Mouse (Mus musculus) gastrocnemius, adult 18-20 months (tissue): Measurements from ENCODE around the gene Plgrkt. TPM values are rescaled to one million over a fixed set of nuclear protein-coding genes. Genes with fewer than 3 reads are reported as not detected.

Experiments used
- total RNA-seq, 2 experiments: library from RNA; stranded (reverse); gene quantifications; 2 replicates each; pipeline ENCODE4 v1.2.3; 2021

Gene Plgrkt
- total RNA-seq, 2 experiments from 2014 or later: 18.8 to 20.4 TPM

Other genes with a start within 250 kb of the Plgrkt start
- 10 to 100 TPM; 20.0 to 24.5 TPM for gene Jak2, start 115.6 kb downstream of the Plgrkt start, total RNA-seq
- not detected for gene Insl6, start 42.0 kb downstream of the Plgrkt start, total RNA-seq
- not detected for gene Rln1, start 32.7 kb downstream of the Plgrkt start, total RNA-seq
- gene Cd274, start 65 bp upstream of the Plgrkt start, total RNA-seq: 1 to 10 TPM in 1 of 2 experiments, under 1 TPM in 1; 0.43 to 2.5 TPM
- not detected for gene Pdcd1lg2, start 43.5 kb upstream of the Plgrkt start, total RNA-seq
- 10 to 100 TPM; 25.6 to 28.0 TPM for gene Ric1, start 154.9 kb upstream of the Plgrkt start, total RNA-seq